Mouse (Mus musculus) megakaryocyte, embryonic 14.5 days (primary cell): ENCODE measurements around the gene Plvap.

ENCODE experiments used
- FLI1 ChIP-seq: IDR thresholded peaks from 2 replicates; pipeline ENCODE4 v1.6.1; 2012; ENCODE audit warnings: low read length, inconsistent platforms, mixed read lengths
- GATA1 ChIP-seq: IDR thresholded peaks from 3 replicates; pipeline ENCODE4 v1.6.1; 2012; ENCODE audit warnings: mixed read lengths, low read length, inconsistent platforms, borderline replicate concordance

GRCm38 (mm10) chr8:71470913-71471255, 40.7 kb downstream of the Plvap start:
- TF ChIP-seq GATA1 (no peak), FLI1 (no peak)
